Mouse (Mus musculus) cerebellum, adult 9-11 months (tissue): ENCODE measurements around the gene Trnp1.

Experiments used
- DNase-seq: peaks from one replicate; pipeline ENCODE4 v3.0.0; 2022

Gene Trnp1

GRCm38 (mm10) chr4:133458044-133458443, 40.3 kb downstream of the Trnp1 start:
- DNase-seq, result no peak

GRCm38 (mm10) chr4:133452433-133452832, 45.9 kb downstream of the Trnp1 start:
- DNase-seq, result no peak

- DNase-seq, result peak; percentile 62
Observed at GRCm38 (mm10) chr4:133451536-133451935, 46.8 kb downstream of the Trnp1 start.

- DNase-seq, result no peak
Observed at GRCm38 (mm10) chr4:133449726-133450125, 48.6 kb downstream of the Trnp1 start.

GRCm38 (mm10) chr4:133448708-133449388, 49.5 kb downstream of the Trnp1 start:
- DNase-seq, result no peak

- no peak for DNase-seq
Observed at GRCm38 (mm10) chr4:133447967-133448366, 50.4 kb downstream of the Trnp1 start.

GRCm38 (mm10) chr4:133447366-133447765, 51.0 kb downstream of the Trnp1 start:
- no peak for DNase-seq

GRCm38 (mm10) chr4:133445727-133446126, 52.6 kb downstream of the Trnp1 start:
- no peak for DNase-seq

GRCm38 (mm10) chr4:133443085-133443484, 55.3 kb downstream of the Trnp1 start:
- DNase-seq, result no peak

- DNase-seq, result no peak
Observed at GRCm38 (mm10) chr4:133442194-133442593, 56.2 kb downstream of the Trnp1 start.
